Mouse (Mus musculus) liver, embryonic 11.5 days (tissue): ENCODE results near the gene Tcam1. TPM values are rescaled to one million over a fixed set of nuclear protein-coding genes. Genes with fewer than 3 reads are reported as not detected.

Experiments
- ATAC-seq: fragments of 200-750 bp; cut with Nextera tagmentation; replicated peaks from 2 replicates; pipeline ENCODE4 v1.8.0; 2017; ENCODE audit warnings: moderate number of reproducible peaks, mild to moderate bottlenecking, moderate TSS enrichment, moderate library complexity; ENCODE audit not compliant: low FRiP score
- DNase-seq: peaks from one replicate; pipeline ENCODE4 v3.0.0-alpha.2; 2017; ENCODE audit warnings: low spot score
- H3K27ac ChIP-seq: fragments of 300-500 bp; sonication (generic); 2 replicates; pipeline ENCODE4 v1.5.1; 2014; ENCODE audit warnings: mild to moderate bottlenecking, low read depth, low read length, control low read depth
- H3K27me3 ChIP-seq: fragments of 300-500 bp; sonication (generic); replicated peaks from 2 replicates; pipeline ENCODE4 v1.6.1; 2014; ENCODE audit warnings: low read length, mixed read lengths; ENCODE audit not compliant: control insufficient read depth, insufficient read depth
- H3K36me3 ChIP-seq: fragments of 300-500 bp; sonication (generic); 2 replicates; pipeline ENCODE4 v1.6.1; 2014; ENCODE audit warnings: mild to moderate bottlenecking, low read length, moderate library complexity, mixed read lengths; ENCODE audit not compliant: control insufficient read depth, insufficient read depth
- H3K4me1 ChIP-seq: fragments of 300-500 bp; sonication (generic); replicated peaks from 2 replicates; pipeline ENCODE4 v1.6.1; 2014; ENCODE audit warnings: low read length, mixed read lengths; ENCODE audit not compliant: control insufficient read depth, insufficient read depth
- H3K4me2 ChIP-seq: fragments of 300-500 bp; sonication (generic); 2 replicates; pipeline ENCODE4 v1.6.1; 2014; ENCODE audit warnings: mild to moderate bottlenecking, control low read depth, moderate library complexity
- H3K4me3 ChIP-seq: fragments of 300-500 bp; sonication (generic); 2 replicates; pipeline ENCODE4 v1.5.1; 2014; ENCODE audit warnings: low read depth, low read length, control low read depth
- H3K9ac ChIP-seq: fragments of 300-500 bp; sonication (generic); 2 replicates; pipeline ENCODE4 v1.6.1; 2014; ENCODE audit warnings: low read depth, low read length, control low read depth
- H3K9me3 ChIP-seq: fragments of 300-500 bp; sonication (generic); 2 replicates; pipeline ENCODE4 v1.6.1; 2016; ENCODE audit warnings: low read length, inconsistent platforms, mixed read lengths; ENCODE audit not compliant: control insufficient read depth
- WGBS: fragments of 180-500 bp; shearing (Covaris S2); extraction: QIAGEN DNeasy Blood & Tissue Kit; methylation state at CpG from one replicate; pipeline ENCODE4 v1.1.7; 2014; 5-methylcytosine and 5-hydroxymethylcytosine counted together
- polyA plus RNA-seq: library from polyadenylated mRNA; unstranded; fragments of >200 nt; fragmentation: Nextera tagmentation; extraction: Ambion mirVana; gene quantifications from 2 replicates; pipeline ENCODE4 v1.2.1, GENCODE M21; 2014

Gene Tcam1
- polyA plus RNA-seq, 1 experiment from 2014 or later: 1.2 TPM

DNA sequence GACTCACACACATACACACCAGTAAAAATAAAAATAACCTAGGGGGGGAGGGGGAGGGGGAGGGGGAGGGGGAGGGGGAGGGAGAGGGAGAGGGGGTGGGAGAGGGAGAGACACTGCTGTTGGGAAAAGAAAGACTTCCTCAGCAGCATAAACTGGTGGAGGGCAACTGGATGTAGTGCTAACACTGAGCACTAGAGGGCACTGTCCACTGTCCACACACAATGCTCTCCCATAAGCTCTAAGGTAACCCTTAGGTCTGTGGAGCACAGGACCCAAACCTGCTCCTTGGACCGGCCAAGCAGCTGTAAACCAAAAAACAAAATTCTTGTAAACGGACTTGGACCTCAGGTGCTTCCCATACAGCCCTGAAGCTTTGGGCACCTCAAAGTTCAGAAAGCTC lies 26.2 kb downstream of the Tcam1 start:
- ATAC-seq (0 out of 2 replicates have a peak, but pooled peaks have one; percentile 61), DNase-seq (peak; percentile 65)
- Histone ChIP-seq H3K4me2 (no peak overlapping the region), H3K4me1 (no peaks in the 10 kb centered on the region), H3K9me3 (no peaks in the 10 kb centered on the region), H3K36me3 (no peaks in the 10 kb centered on the region), H3K27ac (no peak overlapping the region), H3K27me3 (no peaks in the 10 kb centered on the region), H3K4me3 (no peak overlapping the region), H3K9ac (no peak overlapping the region)
- 13% methylated on average over 2 of the region's 2 CpGs for WGBS

- DNase-seq (no peak), ATAC-seq (no peak)
- H3K36me3 ChIP-seq: no peaks in the 10 kb centered on the region
- no peak overlapping the region for H3K4me3 ChIP-seq
- H3K9me3 ChIP-seq: no peaks in the 10 kb centered on the region
- no peaks in the 10 kb centered on the region for H3K27me3 ChIP-seq
- 72% methylated on average over 10 of the region's 10 CpGs for WGBS
- H3K4me2 ChIP-seq: no peak overlapping the region
- H3K4me1 ChIP-seq: no peaks in the 10 kb centered on the region
- no peak overlapping the region for H3K9ac ChIP-seq
- no peak overlapping the region for H3K27ac ChIP-seq
These were observed 29.0 kb downstream of the Tcam1 start for GRCm38 (mm10) chr11:106305348-106306064.

GRCm38 (mm10) chr11:106306065-106306385 lies 29.6 kb downstream of the Tcam1 start:
- WGBS: 80% methylated on average over 3 of the region's 3 CpGs
- ATAC-seq: no peak
- H3K27ac ChIP-seq: no peak overlapping the region
- H3K4me1 ChIP-seq: no peaks in the 10 kb centered on the region
- no peaks in the 10 kb centered on the region for H3K9me3 ChIP-seq
- H3K9ac ChIP-seq: no peak overlapping the region
- no peak for DNase-seq
- H3K4me3 ChIP-seq: no peak overlapping the region
- no peaks in the 10 kb centered on the region for H3K36me3 ChIP-seq
- H3K27me3 ChIP-seq: no peaks in the 10 kb centered on the region
- H3K4me2 ChIP-seq: no peak overlapping the region

- Histone ChIP-seq H3K27ac (no peak overlapping the region), H3K9ac (no peak overlapping the region), H3K9me3 (no peaks in the 10 kb centered on the region), H3K4me2 (no peak overlapping the region), H3K36me3 (no peaks in the 10 kb centered on the region), H3K27me3 (no peaks in the 10 kb centered on the region), H3K4me1 (no peaks in the 10 kb centered on the region), H3K4me3 (no peak overlapping the region)
- 80% methylated on average over 9 of the region's 9 CpGs for WGBS
- no peak for ATAC-seq
- DNase-seq: no peak
These were observed 30.3 kb downstream of the Tcam1 start for GRCm38 (mm10) chr11:106306758-106307157.

GRCm38 (mm10) chr11:106307432-106307831 lies 31.0 kb downstream of the Tcam1 start:
- DNase-seq (no peak), ATAC-seq (no peak)
- Histone ChIP-seq H3K4me2 (no peak overlapping the region), H3K27me3 (no peaks in the 10 kb centered on the region), H3K9ac (no peak overlapping the region), H3K9me3 (no peaks in the 10 kb centered on the region), H3K27ac (no peak overlapping the region), H3K4me3 (no peak overlapping the region), H3K4me1 (no peaks in the 10 kb centered on the region), H3K36me3 (no peaks in the 10 kb centered on the region)
- WGBS: 72% methylated on average over 5 of the region's 5 CpGs

GRCm38 (mm10) chr11:106308162-106308561 lies 31.7 kb downstream of the Tcam1 start:
- DNase-seq (no peak), ATAC-seq (no peak)
- Histone ChIP-seq H3K9me3 (no peaks in the 10 kb centered on the region), H3K4me2 (no peak overlapping the region), H3K27ac (no peak overlapping the region), H3K27me3 (no peaks in the 10 kb centered on the region), H3K36me3 (no peaks in the 10 kb centered on the region), H3K9ac (no peak overlapping the region), H3K4me3 (no peak overlapping the region), H3K4me1 (no peaks in the 10 kb centered on the region)
- WGBS: 79% methylated on average over 11 of the region's 11 CpGs

DNA sequence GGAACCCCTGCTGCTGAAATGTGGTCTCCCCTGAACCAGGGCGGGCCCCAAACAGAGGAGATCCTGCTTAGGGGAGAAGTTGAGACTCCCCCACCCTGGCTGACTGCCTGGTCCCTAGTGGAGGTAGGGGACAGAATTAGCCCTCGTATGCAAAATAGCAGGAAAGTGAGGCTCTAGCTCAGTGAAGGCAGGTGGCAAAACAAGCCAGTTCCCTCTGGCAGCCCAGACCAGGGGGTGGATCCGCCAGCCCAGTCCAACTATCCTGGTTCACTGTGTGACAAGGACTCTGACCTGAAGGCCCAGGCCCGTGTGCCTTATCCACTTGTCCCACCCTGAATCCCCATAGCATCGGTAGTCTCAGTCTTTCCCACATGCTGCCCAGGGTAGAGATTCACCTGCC lies 33.7 kb downstream of the Tcam1 start:
- Histone ChIP-seq H3K4me2 (no peak overlapping the region), H3K9ac (no peak overlapping the region), H3K4me3 (no peak overlapping the region), H3K36me3 (no peaks in the 10 kb centered on the region), H3K9me3 (no peaks in the 10 kb centered on the region), H3K4me1 (0 out of 2 replicates have a peak, but pooled peaks cover 5% of the 10 kb centered on the region), H3K27me3 (no peaks in the 10 kb centered on the region), H3K27ac (no peak overlapping the region)
- ATAC-seq (no peak), DNase-seq (no peak)
- 75% methylated on average over 5 of the region's 5 CpGs for WGBS

- Histone ChIP-seq H3K27ac (no peak overlapping the region), H3K36me3 (no peaks in the 10 kb centered on the region), H3K4me3 (no peak overlapping the region), H3K4me2 (peak overlapping the region; percentile 32), H3K27me3 (no peaks in the 10 kb centered on the region), H3K9me3 (no peaks in the 10 kb centered on the region), H3K4me1 (0 out of 2 replicates have a peak, but pooled peaks cover 5% of the 10 kb centered on the region), H3K9ac (no peak overlapping the region)
- no peak for ATAC-seq
- 33% methylated on average over 5 of the region's 5 CpGs for WGBS
- no peak for DNase-seq
These were observed 37.1 kb downstream of the Tcam1 start for GRCm38 (mm10) chr11:106313533-106313932.

GRCm38 (mm10) chr11:106314333-106314812 lies 37.9 kb downstream of the Tcam1 start, which contains the start of gene Cd79b:
Cd79b (minus strand) TSS chr11:106314762.
- peak within 1 kb of the TSS; percentile 32 for H3K4me2 ChIP-seq
- H3K9ac ChIP-seq: no peak within 1 kb of the TSS
- 0 out of 2 replicates have a peak, but pooled peaks cover 5% of the 10 kb centered on the region for H3K4me1 ChIP-seq
- DNase-seq (no peak), ATAC-seq (no peak)
- H3K27ac ChIP-seq: no peak within 1 kb of the TSS
- WGBS: 52% methylated on average over 9 of the region's 9 CpGs
- no peaks in the 10 kb centered on the region for H3K9me3 ChIP-seq
- no peaks in the 10 kb centered on the region for H3K27me3 ChIP-seq
- peak within 1 kb of the TSS; percentile 5; the same call in 1 of the 2 replicates for H3K4me3 ChIP-seq
- H3K36me3 ChIP-seq: no peaks in the 10 kb centered on the region
